Mouse (Mus musculus): ENCODE data around the gene Ddr2. TPM values are rescaled to one million over a fixed set of nuclear protein-coding genes. Genes with fewer than 3 reads are reported as not detected.

Ddr2 gene
- total and polyA plus RNA-seq, 3 experiments = 0.04 TPM; not detected in 2

- DNase-seq (ENCODE audit: low read depth, low spot score) = no peak
- TF ChIP-seq NELFE (IDR thresholded peaks at IDR 0.05; ENCODE audit: low read depth, low read length) (no peak), EP300 (IDR thresholded peaks at IDR 0.05; ENCODE audit: low read depth in 1 of 2, low read length in 2 of 2) (no peak), MAZ (IDR thresholded peaks at IDR 0.05; ENCODE audit: low read depth, low read length) (no peak), TCF12 (IDR thresholded peaks at IDR 0.05; ENCODE audit: low read depth, low read length) (no peak), ZKSCAN1 (IDR thresholded peaks at IDR 0.05; ENCODE audit: low read depth, low read length) (no peak), CHD2 (IDR thresholded peaks at IDR 0.05; ENCODE audit: low read length) (no peak), USF2 (IDR thresholded peaks at IDR 0.05; ENCODE audit: borderline replicate concordance in 1 of 2, insufficient read depth in 1 of 2, low read depth in 1 of 2, low read length in 2 of 2) (no peak)
These were observed 51.2 kb downstream of the Ddr2 start for GRCm38 (mm10) chr1:170059347-170059746.

GRCm38 (mm10) chr1:170058051-170058450, 52.5 kb downstream of the Ddr2 start:
- no peak overlapping the region for H3K27ac ChIP-seq (ENCODE audit: control insufficient read depth, low read depth, low read length)
- DNase-seq (ENCODE audit: low read depth, low spot score) = no peak
- no peaks in the 10 kb centered on the region for H3K36me3 ChIP-seq (ENCODE audit: control insufficient read depth in 1 of 2, insufficient read depth in 2 of 2, low read length in 2 of 2)
- no peak overlapping the region for H3K9ac ChIP-seq (ENCODE audit: control insufficient read depth, low read depth, low read length, poor library complexity, severe bottlenecking)
- H3K79me2 ChIP-seq (ENCODE audit: control insufficient read depth, insufficient read depth, low read length, poor library complexity) = no peaks in the 10 kb centered on the region
- H3K4me3 ChIP-seq (ENCODE audit: control insufficient read depth in 1 of 2, insufficient read depth in 1 of 2, low read depth in 2 of 2, low read length in 2 of 2) = no peak overlapping the region
- no peaks in the 10 kb centered on the region for H3K4me1 ChIP-seq (ENCODE audit: control insufficient read depth in 1 of 2, insufficient read depth in 2 of 2, low read length in 2 of 2)
- TF ChIP-seq MYB (IDR thresholded peaks at IDR 0.05; ENCODE audit: low read depth, low read length) (no peak), MAFK (IDR thresholded peaks at IDR 0.05; ENCODE audit: borderline replicate concordance, low read depth, low read length) (no peak), POLR2A (IDR thresholded peaks at IDR 0.05; ENCODE audit: control insufficient read depth in 1 of 2, insufficient read depth in 1 of 2, low read depth in 1 of 2, low read length in 2 of 2, poor library complexity in 1 of 2) (no peak), MYC (IDR thresholded peaks at IDR 0.05; ENCODE audit: low read depth, low read length) (no peak), ZC3H11A (IDR thresholded peaks at IDR 0.05; ENCODE audit: low read depth, low read length) (no peak)
- no peaks in the 10 kb centered on the region for H3K9me3 ChIP-seq (replicated peaks; ENCODE audit: insufficient read depth, low read length)
- no peaks in the 10 kb centered on the region for H3K27me3 ChIP-seq (ENCODE audit: control insufficient read depth in 1 of 2, insufficient read depth in 2 of 2, low read length in 2 of 2)

More at GRCm38 (mm10) chr1:170059347-170059746, 51.2 kb downstream of the Ddr2 start:
- no peaks in the 10 kb centered on the region for H3K36me3 ChIP-seq (ENCODE audit: control insufficient read depth in 1 of 2, insufficient read depth in 2 of 2, low read length in 2 of 2)
- no peaks in the 10 kb centered on the region for H3K4me1 ChIP-seq (ENCODE audit: control insufficient read depth in 1 of 2, insufficient read depth in 2 of 2, low read length in 2 of 2)
- no peaks in the 10 kb centered on the region for H3K27me3 ChIP-seq (ENCODE audit: control insufficient read depth in 1 of 2, insufficient read depth in 2 of 2, low read length in 2 of 2)
- no peak overlapping the region for H3K27ac ChIP-seq (ENCODE audit: control insufficient read depth, low read depth, low read length)
- H3K9me3 ChIP-seq (replicated peaks; ENCODE audit: insufficient read depth, low read length) = no peaks in the 10 kb centered on the region
- no peak overlapping the region for H3K4me3 ChIP-seq (ENCODE audit: control insufficient read depth in 1 of 2, insufficient read depth in 1 of 2, low read depth in 2 of 2, low read length in 2 of 2)
- H3K9ac ChIP-seq (ENCODE audit: control insufficient read depth, low read depth, low read length, poor library complexity, severe bottlenecking) = no peak overlapping the region
- no peaks in the 10 kb centered on the region for H3K79me2 ChIP-seq (ENCODE audit: control insufficient read depth, insufficient read depth, low read length, poor library complexity)

GRCm38 (mm10) chr1:170057607-170058006, 53.0 kb downstream of the Ddr2 start:
- Histone ChIP-seq H3K27ac (ENCODE audit: control insufficient read depth, low read depth, low read length) (no peak overlapping the region), H3K4me3 (ENCODE audit: control insufficient read depth in 1 of 2, insufficient read depth in 1 of 2, low read depth in 2 of 2, low read length in 2 of 2) (no peak overlapping the region), H3K9me3 (replicated peaks; ENCODE audit: insufficient read depth, low read length) (no peaks in the 10 kb centered on the region), H3K27me3 (ENCODE audit: control insufficient read depth in 1 of 2, insufficient read depth in 2 of 2, low read length in 2 of 2) (no peaks in the 10 kb centered on the region), H3K36me3 (ENCODE audit: control insufficient read depth in 1 of 2, insufficient read depth in 2 of 2, low read length in 2 of 2) (no peaks in the 10 kb centered on the region), H3K9ac (ENCODE audit: control insufficient read depth, low read depth, low read length, poor library complexity, severe bottlenecking) (no peak overlapping the region), H3K79me2 (ENCODE audit: control insufficient read depth, insufficient read depth, low read length, poor library complexity) (no peaks in the 10 kb centered on the region), H3K4me1 (ENCODE audit: control insufficient read depth in 1 of 2, insufficient read depth in 2 of 2, low read length in 2 of 2) (no peaks in the 10 kb centered on the region)
- no peak for TF ChIP-seq UBTF (IDR thresholded peaks at IDR 0.05; ENCODE audit: borderline replicate concordance, insufficient read depth, low read depth, low read length)
- no peak for TF ChIP-seq NRF1 (IDR thresholded peaks at IDR 0.05; ENCODE audit: insufficient read depth, low read depth, low read length, poor library complexity, severe bottlenecking)
- no peak for TF ChIP-seq ZC3H11A (IDR thresholded peaks at IDR 0.05; ENCODE audit: low read depth, low read length)
- TF ChIP-seq ETS1 (IDR thresholded peaks at IDR 0.05; ENCODE audit: low read depth, low read length) = no peak
- TF ChIP-seq MEF2A (IDR thresholded peaks at IDR 0.05; ENCODE audit: extremely low read depth, insufficient replicate concordance, low read depth, low read length, poor library complexity, severe bottlenecking) = no peak
- no peak for TF ChIP-seq GATA1 (IDR thresholded peaks at IDR 0.05; ENCODE audit: low read depth, low read length)
- no peak for TF ChIP-seq ELF1 (IDR thresholded peaks at IDR 0.05; ENCODE audit: low read depth, low read length)
- TF ChIP-seq CHD1 (IDR thresholded peaks at IDR 0.05; ENCODE audit: low read depth, low read length) = no peak
- no peak for DNase-seq (ENCODE audit: low read depth, low spot score)

All from MEL (cell line).